Mouse (Mus musculus) lung, embryonic 14.5 days (tissue): Measurements from ENCODE around the gene Ugt1a6b. TPM values are rescaled to one million over a fixed set of nuclear protein-coding genes. Genes with fewer than 3 reads are reported as not detected.

Source experiments
- ATAC-seq: fragments of 200-750 bp; cut with Nextera tagmentation; 2 replicates; pipeline ENCODE4 v1.8.0; 2017; ENCODE audit warnings: mild to moderate bottlenecking, moderate TSS enrichment, moderate library complexity; ENCODE audit not compliant: insufficient read depth
- DNase-seq: peaks from one replicate; pipeline ENCODE4 v3.0.0-alpha.2; 2015
- H3K27ac ChIP-seq: fragments of 300-500 bp; sonication (generic); 2 replicates; pipeline ENCODE4 v1.5.1; 2014; ENCODE audit warnings: low read depth, mild to moderate bottlenecking, moderate library complexity
- H3K27me3 ChIP-seq: fragments of 300-500 bp; sonication (generic); 2 replicates; pipeline ENCODE4 v1.6.1; 2014; ENCODE audit warnings: low read length, control low read depth; ENCODE audit not compliant: insufficient read depth
- H3K36me3 ChIP-seq: fragments of 300-500 bp; sonication (generic); 2 replicates; pipeline ENCODE4 v1.6.1; 2014; ENCODE audit warnings: control low read depth; ENCODE audit not compliant: insufficient read depth
- H3K4me1 ChIP-seq: fragments of 300-500 bp; sonication (generic); 2 replicates; pipeline ENCODE4 v1.6.1; 2014; ENCODE audit warnings: antibody characterized with exemption, control low read depth; ENCODE audit not compliant: insufficient read depth
- H3K4me2 ChIP-seq: fragments of 300-500 bp; sonication (generic); 2 replicates; pipeline ENCODE4 v1.6.1; 2014; ENCODE audit warnings: mild to moderate bottlenecking
- H3K4me3 ChIP-seq: fragments of 300-500 bp; sonication (generic); 2 replicates; pipeline ENCODE4 v1.5.1; 2014; ENCODE audit warnings: low read depth, low read length
- H3K9ac ChIP-seq: fragments of 300-500 bp; sonication (generic); 2 replicates; pipeline ENCODE4 v1.6.1; 2014
- H3K9me3 ChIP-seq: fragments of 300-500 bp; sonication (generic); 2 replicates; pipeline ENCODE4 v1.6.1; 2016; ENCODE audit warnings: low read depth, low read length, control low read depth
- CTCF ChIP-seq: IDR thresholded peaks from 2 replicates; pipeline ENCODE4 v1.5.1; 2016; ENCODE audit warnings: antibody characterized with exemption, low read depth
- WGBS: fragments of 180-500 bp; shearing (Covaris S2); extraction: QIAGEN DNeasy Blood & Tissue Kit; methylation state at CpG from one replicate; pipeline ENCODE4 v1.1.7; 2014; 5-methylcytosine and 5-hydroxymethylcytosine counted together
- polyA plus RNA-seq: library from polyadenylated mRNA; unstranded; fragments of >200 nt; fragmentation: Nextera tagmentation; extraction: Ambion mirVana; gene quantifications from 2 replicates; pipeline ENCODE4 v1.2.1, GENCODE M21; 2014

The Ugt1a6b gene
- polyA plus RNA-seq, 1 experiment from 2014 or later: not detected

- DNase-seq: no peak
- WGBS: 72% methylated on average over 6 of the region's 6 CpGs
Observed at GRCm38 (mm10) chr1:88260114-88260513, 157.1 kb downstream of the Ugt1a6b start.

GRCm38 (mm10) chr1:88260604-88261377 lies 157.7 kb downstream of the Ugt1a6b start:
- no peak overlapping the region for H3K4me2 ChIP-seq
- no peaks in the 10 kb centered on the region for H3K27me3 ChIP-seq
- no peak overlapping the region for H3K9ac ChIP-seq
- WGBS: 79% methylated on average over 10 of the region's 10 CpGs
- ATAC-seq (no peak), DNase-seq (no peak)
- H3K4me1 ChIP-seq: no peaks in the 10 kb centered on the region
- H3K27ac ChIP-seq: no peak overlapping the region
- H3K4me3 ChIP-seq: no peak overlapping the region
- TF ChIP-seq CTCF: no peak
- peaks cover 63% of the 10 kb centered on the region for H3K36me3 ChIP-seq
- H3K9me3 ChIP-seq: peaks cover 13% of the 10 kb centered on the region

More at GRCm38 (mm10) chr1:88260114-88260513, 157.1 kb downstream of the Ugt1a6b start:
- no peak for TF ChIP-seq CTCF
- H3K4me2 ChIP-seq: no peak overlapping the region
- no peak overlapping the region for H3K4me3 ChIP-seq
- H3K27ac ChIP-seq: no peak overlapping the region
- ATAC-seq: peak; percentile 18
- H3K4me1 ChIP-seq: no peaks in the 10 kb centered on the region
- no peak overlapping the region for H3K9ac ChIP-seq
- H3K27me3 ChIP-seq: no peaks in the 10 kb centered on the region
- peaks cover 20% of the 10 kb centered on the region for H3K9me3 ChIP-seq
- peaks cover 56% of the 10 kb centered on the region for H3K36me3 ChIP-seq

GRCm38 (mm10) chr1:88261706-88262105 lies 158.7 kb downstream of the Ugt1a6b start:
- no peaks in the 10 kb centered on the region for H3K4me1 ChIP-seq
- no peak overlapping the region for H3K9ac ChIP-seq
- H3K36me3 ChIP-seq: peaks cover 72% of the 10 kb centered on the region
- DNase-seq (no peak), ATAC-seq (peak; percentile 1; the same call in 1 of the 2 replicates)
- 83% methylated on average over 7 of the region's 7 CpGs for WGBS
- H3K4me3 ChIP-seq: no peak overlapping the region
- no peak overlapping the region for H3K4me2 ChIP-seq
- no peaks in the 10 kb centered on the region for H3K27me3 ChIP-seq
- H3K9me3 ChIP-seq: peaks cover 6% of the 10 kb centered on the region; the same call in 1 of the 2 replicates
- TF ChIP-seq CTCF: no peak
- no peak overlapping the region for H3K27ac ChIP-seq

- Histone ChIP-seq H3K27ac (no peak overlapping the region), H3K4me3 (no peak overlapping the region), H3K27me3 (no peaks in the 10 kb centered on the region), H3K4me1 (no peaks in the 10 kb centered on the region), H3K36me3 (peaks cover 77% of the 10 kb centered on the region), H3K9me3 (peaks cover 4% of the 10 kb centered on the region; the same call in 1 of the 2 replicates), H3K4me2 (no peak overlapping the region), H3K9ac (no peak overlapping the region)
- ATAC-seq (peak; percentile 1; the same call in 1 of the 2 replicates), DNase-seq (peak; percentile 81)
- WGBS: 67% methylated on average over 4 of the region's 4 CpGs
- TF ChIP-seq CTCF: no peak
Observed at GRCm38 (mm10) chr1:88262255-88262654, 159.2 kb downstream of the Ugt1a6b start.

- TF ChIP-seq CTCF: no peak
- H3K9me3 ChIP-seq: no peaks in the 10 kb centered on the region
- 71% methylated on average over 6 of the region's 6 CpGs for WGBS
Observed at GRCm38 (mm10) chr1:88262961-88263360, 159.9 kb downstream of the Ugt1a6b start.

GRCm38 (mm10) chr1:88263778-88264177 lies 160.7 kb downstream of the Ugt1a6b start:
- no peak for TF ChIP-seq CTCF
- 90% methylated on average over 5 of the region's 5 CpGs for WGBS
- H3K9ac ChIP-seq: no peak overlapping the region
- H3K4me1 ChIP-seq: no peaks in the 10 kb centered on the region
- H3K36me3 ChIP-seq: peaks cover 93% of the 10 kb centered on the region
- no peak overlapping the region for H3K4me2 ChIP-seq
- ATAC-seq (no peak), DNase-seq (no peak)
- no peak overlapping the region for H3K27ac ChIP-seq
- H3K4me3 ChIP-seq: no peak overlapping the region
- no peaks in the 10 kb centered on the region for H3K9me3 ChIP-seq
- no peaks in the 10 kb centered on the region for H3K27me3 ChIP-seq

More at GRCm38 (mm10) chr1:88262961-88263360, 159.9 kb downstream of the Ugt1a6b start:
- Histone ChIP-seq H3K36me3 (peaks cover 84% of the 10 kb centered on the region), H3K27ac (no peak overlapping the region), H3K4me1 (no peaks in the 10 kb centered on the region), H3K4me3 (no peak overlapping the region), H3K4me2 (no peak overlapping the region), H3K27me3 (no peaks in the 10 kb centered on the region), H3K9ac (no peak overlapping the region)
- no peak for ATAC-seq
- DNase-seq: no peak

GRCm38 (mm10) chr1:88264237-88264868 lies 161.3 kb downstream of the Ugt1a6b start:
- DNase-seq (no peak), ATAC-seq (no peak)
- H3K27ac ChIP-seq: no peak overlapping the region
- no peak for TF ChIP-seq CTCF
- no peak overlapping the region for H3K4me3 ChIP-seq
- H3K4me1 ChIP-seq: no peaks in the 10 kb centered on the region
- no peak overlapping the region for H3K9ac ChIP-seq
- no peaks in the 10 kb centered on the region for H3K27me3 ChIP-seq
- peaks cover 98% of the 10 kb centered on the region for H3K36me3 ChIP-seq
- no peak overlapping the region for H3K4me2 ChIP-seq
- no peaks in the 10 kb centered on the region for H3K9me3 ChIP-seq
- WGBS: 80% methylated on average over 7 of the region's 7 CpGs
